In genomic region chr3:58689721-58690120, GRCm38 (mm10) we compare ENCODE assay signal across 10 mouse cellular contexts. TPM values are rescaled to one million over a fixed set of nuclear protein-coding genes. Genes with fewer than 3 reads are reported as not detected.
DNase-seq lines count a peak whose midpoint lies in the region; ATAC-seq and TF ChIP-seq lines count a peak whose summit lies in the region.
"Had no signal": no experiment of that assay in that cellular context is flagged by ENCODE, and none has a peak within 500 bp of the region (broad histone marks: within the 10 kb centered on the region; RNA-seq: fewer than 3 reads in every experiment).

No protein-coding gene starts in this region.

- DNase-seq in cerebellum, adult 2 months, result no peak
- DNase-seq in cerebellum, adult 9-11 months, result no peak
- DNase-seq in left cerebral cortex, adult 2 months (ENCODE audit: extremely low spot score in 1 of 2, low spot score in 2 of 2), result no peak
- DNase-seq in left cerebral cortex, postnatal 10 days (ENCODE audit: extremely low spot score in 1 of 2, low spot score in 2 of 2), result no peak
- no peak for DNase-seq in gastrocnemius, postnatal 10 days
- DNase-seq: cerebellum, adult 9-10 months had no signal

- WGBS in cerebellum, adult 2 months, result 23% methylated on average over 3 of the region's 3 CpGs
- 18% methylated on average over 3 of the region's 3 CpGs for WGBS in forebrain, embryonic 15.5 days
- WGBS in macrophage (ENCODE audit: missing documents), result 74% methylated on average over 3 of the region's 3 CpGs

- H3K9ac ChIP-seq in forebrain, embryonic 15.5 days (replicated peaks), result no peak overlapping the region

- H3K4me2 ChIP-seq in forebrain, embryonic 15.5 days (replicated peaks), result peak overlapping the region; percentile 67

- intact Hi-C loops in left cerebral cortex, adult 2 months (cut with DNase I), result loop anchor here (2.0 to 5.0 kb wide), 2 partner anchors 113 to 318 kb away; partner anchors contain the start of genes Med12l and Selenot
- intact Hi-C loops in left cerebral cortex, postnatal 10 days (cut with DNase I), result loop anchor here (5.0 kb wide), 1 partner anchor 98 kb away; no protein-coding TSS in a partner anchor

- H3K9me3 ChIP-seq in forebrain, embryonic 15.5 days, result no peaks in the 10 kb centered on the region

- ATAC-seq in forebrain, embryonic 15.5 days (replicated peaks), result no peak
- ATAC-seq in inflammation-experienced regulatory T-cells, adult 6 months, result no peak

- peak overlapping the region; percentile 35 for H3K4me3 ChIP-seq in cerebellum, adult 2 months (replicated peaks; ENCODE audit: insufficient read depth, low read depth, low read length)
- peak overlapping the region; percentile 87 for H3K4me3 ChIP-seq in left cerebral cortex, adult 2 months
- no peak overlapping the region for H3K4me3 ChIP-seq in forebrain, embryonic 15.5 days
- peak overlapping the region; percentile 82 for H3K4me3 ChIP-seq in macrophage (ENCODE audit: inconsistent target)

- H3K79me2 ChIP-seq in macrophage (ENCODE audit: inconsistent target), result peaks cover 61% of the 10 kb centered on the region

- peaks cover 14% of the 10 kb centered on the region for H3K4me1 ChIP-seq in cerebellum, adult 2 months (ENCODE audit: control insufficient read depth, insufficient read depth, low read length)
- peaks cover 18% of the 10 kb centered on the region for H3K4me1 ChIP-seq in forebrain, embryonic 15.5 days

- no peaks in the 10 kb centered on the region for H3K27me3 ChIP-seq in cerebellum, adult 2 months (ENCODE audit: control insufficient read depth, insufficient read depth, low read length)
- 0 out of 2 replicates have a peak, but pooled peaks cover 5% of the 10 kb centered on the region for H3K27me3 ChIP-seq in forebrain, embryonic 15.5 days

- no peak for TF ChIP-seq CTCF in cerebellum, adult 2 months (IDR thresholded peaks at IDR 0.05; ENCODE audit: borderline replicate concordance, insufficient read depth, low read depth, low read length)
- no peak for TF ChIP-seq CTCF in left cerebral cortex, adult 2 months (IDR thresholded peaks at IDR 0.05)

- no peaks in the 10 kb centered on the region for H3K36me3 ChIP-seq in forebrain, embryonic 15.5 days
- no peaks in the 10 kb centered on the region for H3K36me3 ChIP-seq in macrophage (ENCODE audit: inconsistent target)

- no peak overlapping the region for H3K27ac ChIP-seq in cerebellum, adult 2 months (ENCODE audit: insufficient read depth, low read length)
- no peak overlapping the region for H3K27ac ChIP-seq in left cerebral cortex, adult 2 months
- H3K27ac ChIP-seq in forebrain, embryonic 15.5 days (replicated peaks), result no peak overlapping the region
- H3K27ac ChIP-seq in macrophage, result no peak overlapping the region

- TF ChIP-seq POLR2A in cerebellum, adult 2 months (IDR thresholded peaks at IDR 0.05; ENCODE audit: borderline replicate concordance, insufficient read depth, low read length), result no peak

RNA-seq across cellular contexts. Expression of gene Siah2, which starts 2.5 kb away (rescaled TPM):
- polyA plus RNA-seq in cerebellum, adult 2 months (2012; rRNA removed), result 25.0 and 26.7 TPM in 2 replicates
- total RNA-seq in left cerebral cortex, adult 2 months (2021), result 10 to 100 TPM; 17.2 to 22.0 TPM
- total RNA-seq in left cerebral cortex, postnatal 10 days (2021), result 10 to 100 TPM; 17.8 to 19.2 TPM
- polyA plus RNA-seq in forebrain, embryonic 15.5 days (2015; fragmentation: Nextera tagmentation; extraction: Ambion mirVana), result 7.0 and 8.1 TPM in 2 replicates
- total RNA-seq in macrophage (2018; cell fraction: chromatin; rRNA removed), result 10 to 100 TPM; 11.3 to 74.1 (median 21.7) TPM
- total RNA-seq in macrophage (2018; cell fraction: cytosol; rRNA removed), result 10 to 100 TPM in 19 of 26 experiments, 1 to 10 TPM in 7; 8.0 to 42.1 (median 13.1) TPM
- total RNA-seq in macrophage (2018; cell fraction: nucleus; rRNA removed), result 10 to 100 TPM; 14.8 to 61.1 (median 27.4) TPM
- polyA plus RNA-seq in macrophage (2018), result 3.3 to 6.7 TPM (median 6.2 TPM) in 3 replicates
- polyA plus RNA-seq in inflammation-experienced regulatory T-cells, adult 6 months (2017; shearing (Covaris generic)), result 1 to 10 TPM; 1.4 to 2.8 (median 2.1) TPM
- 10 to 100 TPM; 10.1 to 12.7 TPM for total RNA-seq in gastrocnemius, postnatal 10 days (2021)

RNA-seq across cellular contexts. Expression of gene Erich6, which starts 52.7 kb away (rescaled TPM):
- polyA plus RNA-seq in cerebellum, adult 2 months (2012; rRNA removed), result 1.9 and 2.2 TPM in 2 replicates
- total RNA-seq in left cerebral cortex, adult 2 months (2021), result 1 to 10 TPM; 1.4 to 1.7 TPM
- total RNA-seq in left cerebral cortex, postnatal 10 days (2021), result 1 to 10 TPM; 1.5 to 1.9 TPM
- 0.08 and 0.10 TPM in 2 replicates for polyA plus RNA-seq in forebrain, embryonic 15.5 days (2015; fragmentation: Nextera tagmentation; extraction: Ambion mirVana)
- under 1 TPM in 10 of 26 experiments, not detected in 16; 0.33 to 0.59 (median 0.37) TPM for total RNA-seq in macrophage (2018; cell fraction: chromatin; rRNA removed)
- under 1 TPM in 1 of 26 experiments, not detected in 25; 0.11 TPM for total RNA-seq in macrophage (2018; cell fraction: cytosol; rRNA removed)
- total RNA-seq in macrophage (2018; cell fraction: nucleus; rRNA removed), result under 1 TPM in 14 of 26 experiments, not detected in 12; 0.21 to 0.72 (median 0.32) TPM
- not detected in 3 replicates for polyA plus RNA-seq in macrophage (2018)
- polyA plus RNA-seq in inflammation-experienced regulatory T-cells, adult 6 months (2017; shearing (Covaris generic)), result not detected
- total RNA-seq in gastrocnemius, postnatal 10 days (2021), result under 1 TPM in 1 of 2 experiments, not detected in 1; 0.23 TPM
- total RNA-seq: gastrocnemius, adult 18-20 months had no signal
